Mouse (Mus musculus) liver, embryonic 15.5 days (tissue): ENCODE results near the gene Efs. TPM values are rescaled to one million over a fixed set of nuclear protein-coding genes. Genes with fewer than 3 reads are reported as not detected.
A peak's percentile ranks its signal among the peaks of the same experiment; 100 is the strongest.

ENCODE experiments used
- ATAC-seq: fragments of 200-750 bp; cut with Nextera tagmentation; 2 replicates; pipeline ENCODE4 v1.8.0; 2017; ENCODE audit warnings: moderate number of reproducible peaks, mild to moderate bottlenecking, moderate library complexity; ENCODE audit not compliant: insufficient read depth
- H3K27ac ChIP-seq: fragments of 300-500 bp; sonication (generic); replicated peaks from 2 replicates; pipeline ENCODE4 v1.5.1; 2015; ENCODE audit warnings: mild to moderate bottlenecking, inconsistent platforms
- H3K27me3 ChIP-seq: fragments of 300-500 bp; sonication (generic); 2 replicates; pipeline ENCODE4 v1.6.1; 2015; ENCODE audit warnings: mild to moderate bottlenecking, inconsistent platforms
- H3K36me3 ChIP-seq: fragments of 300-500 bp; sonication (generic); replicated peaks from 2 replicates; pipeline ENCODE4 v1.6.1; 2015; ENCODE audit warnings: moderate library complexity, mild to moderate bottlenecking, inconsistent platforms
- H3K4me1 ChIP-seq: fragments of 300-500 bp; sonication (generic); replicated peaks from 2 replicates; pipeline ENCODE4 v1.6.1; 2015; ENCODE audit warnings: inconsistent platforms
- H3K4me2 ChIP-seq: fragments of 300-500 bp; sonication (generic); 2 replicates; pipeline ENCODE4 v1.6.1; 2015; ENCODE audit warnings: moderate library complexity, mild to moderate bottlenecking, inconsistent platforms
- H3K4me3 ChIP-seq: fragments of 300-500 bp; sonication (generic); replicated peaks from 2 replicates; pipeline ENCODE4 v1.5.1; 2015; ENCODE audit warnings: mild to moderate bottlenecking, inconsistent platforms
- H3K9ac ChIP-seq: fragments of 300-500 bp; sonication (generic); 2 replicates; pipeline ENCODE4 v1.6.1; 2015; ENCODE audit warnings: moderate library complexity, mild to moderate bottlenecking, inconsistent platforms
- H3K9me3 ChIP-seq: fragments of 300-500 bp; sonication (generic); replicated peaks from 2 replicates; pipeline ENCODE4 v1.6.1; 2016; ENCODE audit warnings: inconsistent platforms
- whole genome bisulfite sequencing: fragments of 180-500 bp; shearing (Covaris S2); methylation state at CpG from one replicate; pipeline ENCODE4 v1.1.7; 2015; ENCODE audit warnings: mixed read lengths; ENCODE audit not compliant: insufficient replicate concordance; 5-methylcytosine and 5-hydroxymethylcytosine counted together
- polyA plus RNA-seq: library from polyadenylated mRNA; unstranded; fragments of >200 nt; fragmentation: Nextera tagmentation; extraction: Ambion mirVana; gene quantifications from 2 replicates; pipeline ENCODE4 v1.2.1, GENCODE M21; 2015

Efs gene
- polyA plus RNA-seq, 1 experiment from 2014 or later = 0.63 TPM

- Histone ChIP-seq H3K4me2 (peak overlapping the region; percentile 80), H3K4me3 (peak overlapping the region; percentile 57), H3K9me3 (no peaks in the 10 kb centered on the region), H3K9ac (no peak overlapping the region), H3K27ac (peak overlapping the region; percentile 62; the same call in 1 of the 2 replicates), H3K4me1 (peaks cover 20% of the 10 kb centered on the region), H3K27me3 (no peaks in the 10 kb centered on the region), H3K36me3 (no peaks in the 10 kb centered on the region)
- 51% methylated on average over 21 of the region's 21 CpGs for WGBS
- ATAC-seq = no peak
Measured at GRCm38 (mm10) chr14:54884022-54884712, 41.8 kb downstream of the Efs start.

GRCm38 (mm10) chr14:54883154-54884021, 42.5 kb downstream of the Efs start, which contains the start of the genes Bcl2l2 and Gm20521:
Gene Bcl2l2 (plus strand): TSS chr14:54883377.
Gene Gm20521 (plus strand): TSS chr14:54883441.
- Histone ChIP-seq H3K9ac (peak within 1 kb of the TSS; percentile 53), H3K4me1 (peaks cover 20% of the 10 kb centered on the region), H3K4me2 (peak within 1 kb of the TSS; percentile 80), H3K27ac (peak within 1 kb of the TSS; percentile 70), H3K27me3 (no peaks in the 10 kb centered on the region), H3K9me3 (no peaks in the 10 kb centered on the region), H3K36me3 (no peaks in the 10 kb centered on the region), H3K4me3 (peak within 1 kb of the TSS; percentile 57)
- peak; percentile 83 for ATAC-seq
- 2% methylated on average over 27 of the region's 27 CpGs for WGBS

- peak; percentile 81 for ATAC-seq
- peak within 1 kb of the TSS; percentile 75 for H3K27ac ChIP-seq
- WGBS = under 1% methylated on average over 61 of the region's 61 CpGs
Measured at GRCm38 (mm10) chr14:54877048-54877715, 48.7 kb downstream of the Efs start, which contains the start of gene Ppp1r3e. Gene Ppp1r3e (minus strand): TSS chr14:54877550.

GRCm38 (mm10) chr14:54876539-54877047, 49.3 kb downstream of the Efs start:
- WGBS = under 1% methylated on average over 72 of the region's 72 CpGs
- peak; percentile 93 for ATAC-seq
- Histone ChIP-seq H3K9ac (peak overlapping the region; percentile 71), H3K9me3 (no peaks in the 10 kb centered on the region), H3K27me3 (peaks cover 22% of the 10 kb centered on the region), H3K4me3 (peak overlapping the region; percentile 77), H3K4me1 (peaks cover 29% of the 10 kb centered on the region), H3K4me2 (peak overlapping the region; percentile 93), H3K27ac (peak overlapping the region; percentile 75), H3K36me3 (no peaks in the 10 kb centered on the region)

More at GRCm38 (mm10) chr14:54877048-54877715, 48.7 kb downstream of the Efs start, which contains the start of gene Ppp1r3e:
- Histone ChIP-seq H3K9ac (peak within 1 kb of the TSS; percentile 71), H3K4me3 (peak within 1 kb of the TSS; percentile 77), H3K27me3 (peaks cover 22% of the 10 kb centered on the region), H3K4me2 (peak within 1 kb of the TSS; percentile 93), H3K9me3 (no peaks in the 10 kb centered on the region), H3K36me3 (no peaks in the 10 kb centered on the region), H3K4me1 (peaks cover 29% of the 10 kb centered on the region)

GRCm38 (mm10) chr14:54875844-54876538, 49.9 kb downstream of the Efs start:
- peak overlapping the region; percentile 33; the same call in 1 of the 2 replicates for H3K27ac ChIP-seq
- peaks cover 29% of the 10 kb centered on the region for H3K4me1 ChIP-seq
- no peaks in the 10 kb centered on the region for H3K36me3 ChIP-seq
- no peaks in the 10 kb centered on the region for H3K9me3 ChIP-seq
- peak overlapping the region; percentile 93 for H3K4me2 ChIP-seq
- WGBS = 3% methylated on average over 36 of the region's 36 CpGs
- peak overlapping the region; percentile 77 for H3K4me3 ChIP-seq
- H3K27me3 ChIP-seq = peaks cover 22% of the 10 kb centered on the region
- ATAC-seq = peak; percentile 11; the same call in 1 of the 2 replicates
- H3K9ac ChIP-seq = peak overlapping the region; percentile 71

- no peak for ATAC-seq
- WGBS = 72% methylated on average over 3 of the region's 3 CpGs
Measured at GRCm38 (mm10) chr14:54874165-54874564, 51.8 kb downstream of the Efs start.

GRCm38 (mm10) chr14:54870861-54871260, 55.1 kb downstream of the Efs start, which contains the start of gene Homez:
Gene Homez (minus strand): TSS chr14:54870961.
- peaks cover 8% of the 10 kb centered on the region for H3K4me1 ChIP-seq
- H3K4me3 ChIP-seq = no peak within 1 kb of the TSS
- H3K4me2 ChIP-seq = no peak within 1 kb of the TSS
- no peak within 1 kb of the TSS for H3K27ac ChIP-seq
- H3K9me3 ChIP-seq = no peaks in the 10 kb centered on the region
- 76% methylated on average over 5 of the region's 5 CpGs for WGBS
- no peaks in the 10 kb centered on the region for H3K36me3 ChIP-seq
- ATAC-seq = no peak
- no peak within 1 kb of the TSS for H3K9ac ChIP-seq
- peaks cover 6% of the 10 kb centered on the region for H3K27me3 ChIP-seq

More at GRCm38 (mm10) chr14:54874165-54874564, 51.8 kb downstream of the Efs start:
- Histone ChIP-seq H3K4me2 (no peak overlapping the region), H3K36me3 (no peaks in the 10 kb centered on the region), H3K27ac (no peak overlapping the region), H3K4me3 (no peak overlapping the region), H3K27me3 (peaks cover 22% of the 10 kb centered on the region), H3K4me1 (peaks cover 29% of the 10 kb centered on the region), H3K9ac (no peak overlapping the region), H3K9me3 (no peaks in the 10 kb centered on the region)

- H3K4me3 ChIP-seq = no peak overlapping the region
- no peaks in the 10 kb centered on the region for H3K36me3 ChIP-seq
- peaks cover 15% of the 10 kb centered on the region for H3K4me1 ChIP-seq
- H3K27me3 ChIP-seq = no peaks in the 10 kb centered on the region
- H3K9me3 ChIP-seq = no peaks in the 10 kb centered on the region
- no peak overlapping the region for H3K27ac ChIP-seq
- no peak overlapping the region for H3K4me2 ChIP-seq
- 43% methylated on average over 4 of the region's 4 CpGs for WGBS
- H3K9ac ChIP-seq = no peak overlapping the region
- no peak for ATAC-seq
Measured at GRCm38 (mm10) chr14:54868026-54868425, 57.9 kb downstream of the Efs start.

GRCm38 (mm10) chr14:54866936-54867335, 59.0 kb downstream of the Efs start:
- H3K27me3 ChIP-seq = no peaks in the 10 kb centered on the region
- ATAC-seq = no peak
- no peak overlapping the region for H3K4me3 ChIP-seq
- H3K27ac ChIP-seq = no peak overlapping the region
- H3K36me3 ChIP-seq = no peaks in the 10 kb centered on the region
- no peak overlapping the region for H3K9ac ChIP-seq
- peaks cover 15% of the 10 kb centered on the region for H3K4me1 ChIP-seq
- no peaks in the 10 kb centered on the region for H3K9me3 ChIP-seq
- no peak overlapping the region for H3K4me2 ChIP-seq
- 49% methylated on average over 5 of the region's 5 CpGs for WGBS
